In genomic region chr2:5640586-5640985, GRCm38 (mm10) we compare ENCODE assay signal across 29 mouse cellular contexts.
A peak's percentile ranks its signal among the peaks of the same experiment; 100 is the strongest.
DNase-seq lines count a peak whose midpoint lies in the region; ATAC-seq lines count a peak whose summit lies in the region.
"Had no signal": no experiment of that assay in that cellular context is flagged by ENCODE, and none has a peak within 500 bp of the region (broad histone marks: within the 10 kb centered on the region; RNA-seq: fewer than 3 reads in every experiment).

No protein-coding gene starts in this region.

- H3K4me3 ChIP-seq in heart, embryonic 10.5 days = no peak overlapping the region
- H3K4me3 ChIP-seq in neural tube, embryonic 14.5 days (ENCODE audit: low read depth, low read length) = no peak overlapping the region
- H3K4me3 ChIP-seq: embryonic facial prominence, embryonic 12.5 days; embryonic facial prominence, embryonic 15.5 days; hindbrain, embryonic 10.5 days; hindbrain, embryonic 13.5 days had no signal

- H3K4me1 ChIP-seq in heart, embryonic 10.5 days = peaks cover 7% of the 10 kb centered on the region; the same call in 1 of the 2 replicates
- no peaks in the 10 kb centered on the region for H3K4me1 ChIP-seq in neural tube, embryonic 14.5 days (ENCODE audit: control insufficient read depth, insufficient read depth, low read length)
- H3K4me1 ChIP-seq: embryonic facial prominence, embryonic 15.5 days; hindbrain, embryonic 10.5 days had no signal

- H3K9me3 ChIP-seq in heart, embryonic 10.5 days = no peaks in the 10 kb centered on the region
- no peaks in the 10 kb centered on the region for H3K9me3 ChIP-seq in neural tube, embryonic 14.5 days (ENCODE audit: control insufficient read depth, low read length)
- H3K9me3 ChIP-seq: embryonic facial prominence, embryonic 12.5 days; embryonic facial prominence, embryonic 15.5 days; G1E; hindbrain, embryonic 10.5 days; hindbrain, embryonic 13.5 days had no signal

- no peak overlapping the region for H3K9ac ChIP-seq in neural tube, embryonic 14.5 days (replicated peaks; ENCODE audit: low read depth, low read length)
- H3K9ac ChIP-seq: embryonic facial prominence, embryonic 12.5 days; embryonic facial prominence, embryonic 15.5 days; forebrain, postnatal 0 days; hindbrain, embryonic 13.5 days had no signal

- 0 out of 2 replicates have a peak, but pooled peaks have one; percentile 34 for ATAC-seq in neural tube, embryonic 14.5 days (ENCODE audit: low read depth)
- ATAC-seq: forebrain, embryonic 14.5 days; forebrain, postnatal 0 days; hindbrain, embryonic 16.5 days; Patski had no signal

- intact Hi-C loops in heart, postnatal 25 days (cut with DNase I) = no loop called here

- peak; percentile 51 for DNase-seq in heart, embryonic 10.5 days (ENCODE audit: low spot score)
- DNase-seq in heart, postnatal 25 days (ENCODE audit: low spot score) = no peak
- DNase-seq in neural tube, embryonic 10.5 days (ENCODE audit: extremely low spot score, low spot score) = no peak
- peak; percentile 12 for DNase-seq in ZHBTc4 (ENCODE audit: low read depth, low spot score)
- no peak for DNase-seq in frontal cortex, postnatal 14 days (ENCODE audit: low spot score in 2 of 2)
- no peak for DNase-seq in frontal cortex, postnatal 10 days (ENCODE audit: low spot score in 2 of 2)
- DNase-seq: adrenal gland, adult 2 months; adrenal gland, postnatal 14 days; B cell, adult 2 months; cerebellum, adult 11 months; cerebellum, adult 2 months; cerebellum, adult 9-11 months; cerebellum, postnatal 25 days; forebrain, postnatal 0 days; gastrocnemius, postnatal 10 days; heart, adult 18-20 months; heart, postnatal 36 days; kidney, adult 11 months had no signal

- no peak overlapping the region for H3K4me2 ChIP-seq in neural tube, embryonic 14.5 days (ENCODE audit: low read depth, low read length)
- H3K4me2 ChIP-seq: embryonic facial prominence, embryonic 12.5 days; embryonic facial prominence, embryonic 15.5 days; heart, embryonic 11.5 days; hindbrain, embryonic 13.5 days had no signal

- no peaks in the 10 kb centered on the region for H3K27me3 ChIP-seq in heart, embryonic 10.5 days (ENCODE audit: insufficient read depth, poor library complexity, severe bottlenecking)
- no peaks in the 10 kb centered on the region for H3K27me3 ChIP-seq in neural tube, embryonic 14.5 days (ENCODE audit: control insufficient read depth, insufficient read depth, low read length)
- H3K27me3 ChIP-seq: CH12.LX; embryonic facial prominence, embryonic 12.5 days; embryonic facial prominence, embryonic 15.5 days; hindbrain, embryonic 13.5 days; Patski had no signal

- no peak overlapping the region for H3K27ac ChIP-seq in heart, embryonic 10.5 days
- no peak overlapping the region for H3K27ac ChIP-seq in neural tube, embryonic 14.5 days (ENCODE audit: low read depth, low read length)
- H3K27ac ChIP-seq: embryonic facial prominence, embryonic 12.5 days; embryonic facial prominence, embryonic 15.5 days; hindbrain, embryonic 10.5 days; hindbrain, embryonic 13.5 days had no signal

- H3K36me3 ChIP-seq in heart, embryonic 10.5 days = no peaks in the 10 kb centered on the region
- H3K36me3 ChIP-seq in neural tube, embryonic 14.5 days (ENCODE audit: control insufficient read depth, insufficient read depth, low read length) = no peaks in the 10 kb centered on the region
- H3K36me3 ChIP-seq: embryonic facial prominence, embryonic 12.5 days; embryonic facial prominence, embryonic 15.5 days; G1E; hindbrain, embryonic 10.5 days; hindbrain, embryonic 13.5 days had no signal

- 82% methylated on average over 5 of the region's 5 CpGs for WGBS in heart, embryonic 10.5 days
- WGBS in neural tube, embryonic 14.5 days = 92% methylated on average over 5 of the region's 5 CpGs

Comparison
In these comparisons a context has a peak if more than half of its experiments do, and no peak if none do; other contexts are left out.
1. DNase-seq: peak in heart, embryonic 10.5 days (single experiment) and ZHBTc4 (single experiment); none in heart, postnatal 25 days (single experiment), neural tube, embryonic 10.5 days (single experiment), frontal cortex, postnatal 14 days (0 of 2) and frontal cortex, postnatal 10 days (0 of 2).